Mouse (Mus musculus): ENCODE measurements around the gene Ncapd3. TPM values are rescaled to one million over a fixed set of nuclear protein-coding genes. Genes with fewer than 3 reads are reported as not detected.

Ncapd3 gene
- 24.9 and 26.6 TPM in 2 replicates for polyA plus RNA-seq (2015; fragmentation: Nextera tagmentation; extraction: Ambion mirVana)

- H3K9me3 ChIP-seq: no peaks in the 10 kb centered on the region
- H3K4me1 ChIP-seq: peaks cover 20% of the 10 kb centered on the region
- H3K36me3 ChIP-seq: no peaks in the 10 kb centered on the region
- H3K9ac ChIP-seq: peak within 1 kb of the TSS; percentile 93
- H3K4me2 ChIP-seq: peak within 1 kb of the TSS; percentile 84
- peak; percentile 94 for ATAC-seq (ENCODE audit: insufficient read depth, low FRiP score, low read depth)
- WGBS: under 1% methylated on average over 70 of the region's 80 CpGs
- no peaks in the 10 kb centered on the region for H3K27me3 ChIP-seq (replicated peaks)
- peak within 1 kb of the TSS; percentile 95 for H3K27ac ChIP-seq
- H3K4me3 ChIP-seq (replicated peaks): peak within 1 kb of the TSS; percentile 99
Observed at GRCm38 (mm10) chr9:27029828-27030762, at the start of gene Ncapd3, which contains the start of gene Vps26b. Gene Ncapd3 (plus strand): TSS chr9:27030175. Gene Vps26b (minus strand): TSS chr9:27030065.

- no peak overlapping the region for H3K9ac ChIP-seq
- no peak overlapping the region for H3K4me2 ChIP-seq
- no peak overlapping the region for H3K4me3 ChIP-seq (replicated peaks)
- no peaks in the 10 kb centered on the region for H3K27me3 ChIP-seq (replicated peaks)
- 85% methylated on average over 2 of the region's 2 CpGs for WGBS
- no peaks in the 10 kb centered on the region for H3K4me1 ChIP-seq
- ATAC-seq (ENCODE audit: insufficient read depth, low FRiP score, low read depth): no peak
- H3K27ac ChIP-seq: no peak overlapping the region
- H3K36me3 ChIP-seq: peaks cover 36% of the 10 kb centered on the region
- no peaks in the 10 kb centered on the region for H3K9me3 ChIP-seq
Observed at GRCm38 (mm10) chr9:26985090-26985613, 44.8 kb upstream of the Ncapd3 start.

- 78% methylated on average over 6 of the region's 6 CpGs for WGBS
Observed at GRCm38 (mm10) chr9:26985668-26986277, 44.2 kb upstream of the Ncapd3 start.

GRCm38 (mm10) chr9:26990181-26990580 lies 39.8 kb upstream of the Ncapd3 start:
- H3K4me2 ChIP-seq: no peak overlapping the region
- no peaks in the 10 kb centered on the region for H3K9me3 ChIP-seq
- WGBS: 90% methylated on average over 4 of the region's 4 CpGs
- H3K4me3 ChIP-seq (replicated peaks): no peak overlapping the region
- ATAC-seq (ENCODE audit: insufficient read depth, low FRiP score, low read depth): no peak
- H3K4me1 ChIP-seq: no peaks in the 10 kb centered on the region
- peaks cover 48% of the 10 kb centered on the region for H3K36me3 ChIP-seq
- H3K9ac ChIP-seq: no peak overlapping the region
- no peak overlapping the region for H3K27ac ChIP-seq
- no peaks in the 10 kb centered on the region for H3K27me3 ChIP-seq (replicated peaks)

More at GRCm38 (mm10) chr9:26985668-26986277, 44.2 kb upstream of the Ncapd3 start:
- no peak overlapping the region for H3K4me2 ChIP-seq
- H3K36me3 ChIP-seq: peaks cover 40% of the 10 kb centered on the region
- H3K4me1 ChIP-seq: no peaks in the 10 kb centered on the region
- H3K27me3 ChIP-seq (replicated peaks): no peaks in the 10 kb centered on the region
- H3K9me3 ChIP-seq: no peaks in the 10 kb centered on the region
- H3K27ac ChIP-seq: no peak overlapping the region
- H3K9ac ChIP-seq: no peak overlapping the region
- H3K4me3 ChIP-seq (replicated peaks): no peak overlapping the region
- ATAC-seq (ENCODE audit: insufficient read depth, low FRiP score, low read depth): peak; percentile 71

GRCm38 (mm10) chr9:26993118-26993517 lies 36.9 kb upstream of the Ncapd3 start:
- Histone ChIP-seq H3K9me3 (no peaks in the 10 kb centered on the region), H3K9ac (no peak overlapping the region), H3K27ac (no peak overlapping the region), H3K27me3 (replicated peaks) (no peaks in the 10 kb centered on the region), H3K4me2 (no peak overlapping the region), H3K36me3 (peaks cover 37% of the 10 kb centered on the region), H3K4me3 (replicated peaks) (no peak overlapping the region), H3K4me1 (no peaks in the 10 kb centered on the region)
- no peak for ATAC-seq (ENCODE audit: insufficient read depth, low FRiP score, low read depth)
- WGBS: 87% methylated on average over 10 of the region's 10 CpGs

- WGBS: 76% methylated on average over 3 of the region's 3 CpGs
- H3K27me3 ChIP-seq (replicated peaks): no peaks in the 10 kb centered on the region
Observed at GRCm38 (mm10) chr9:26993900-26994299, 36.1 kb upstream of the Ncapd3 start.

GRCm38 (mm10) chr9:26997062-26997461 lies 32.9 kb upstream of the Ncapd3 start:
- Histone ChIP-seq H3K4me2 (no peak overlapping the region), H3K4me3 (replicated peaks) (no peak overlapping the region), H3K27ac (no peak overlapping the region), H3K27me3 (replicated peaks) (no peaks in the 10 kb centered on the region), H3K36me3 (0 out of 2 replicates have a peak, but pooled peaks cover 7% of the 10 kb centered on the region), H3K4me1 (peaks cover 8% of the 10 kb centered on the region), H3K9me3 (no peaks in the 10 kb centered on the region), H3K9ac (no peak overlapping the region)
- no peak for ATAC-seq (ENCODE audit: insufficient read depth, low FRiP score, low read depth)
- WGBS: 82% methylated on average over 3 of the region's 3 CpGs

More at GRCm38 (mm10) chr9:26993900-26994299, 36.1 kb upstream of the Ncapd3 start:
- Histone ChIP-seq H3K27ac (no peak overlapping the region), H3K4me2 (no peak overlapping the region), H3K9ac (no peak overlapping the region), H3K4me1 (no peaks in the 10 kb centered on the region), H3K36me3 (peaks cover 31% of the 10 kb centered on the region), H3K9me3 (no peaks in the 10 kb centered on the region), H3K4me3 (replicated peaks) (no peak overlapping the region)
- no peak for ATAC-seq (ENCODE audit: insufficient read depth, low FRiP score, low read depth)

GRCm38 (mm10) chr9:26997501-26997900 lies 32.5 kb upstream of the Ncapd3 start:
- H3K36me3 ChIP-seq: 0 out of 2 replicates have a peak, but pooled peaks cover 4% of the 10 kb centered on the region
- no peak overlapping the region for H3K4me2 ChIP-seq
- H3K27me3 ChIP-seq (replicated peaks): no peaks in the 10 kb centered on the region
- H3K9ac ChIP-seq: no peak overlapping the region
- H3K4me1 ChIP-seq: peaks cover 8% of the 10 kb centered on the region
- no peaks in the 10 kb centered on the region for H3K9me3 ChIP-seq
- H3K4me3 ChIP-seq (replicated peaks): no peak overlapping the region
- no peak overlapping the region for H3K27ac ChIP-seq
- no peak for ATAC-seq (ENCODE audit: insufficient read depth, low FRiP score, low read depth)
- 80% methylated on average over 2 of the region's 2 CpGs for WGBS

- Histone ChIP-seq H3K36me3 (peaks cover 6% of the 10 kb centered on the region; the same call in 1 of the 2 replicates), H3K4me2 (peak overlapping the region; percentile 59), H3K9me3 (no peaks in the 10 kb centered on the region), H3K9ac (peak overlapping the region; percentile 66), H3K27me3 (replicated peaks) (no peaks in the 10 kb centered on the region), H3K27ac (peak overlapping the region; percentile 77), H3K4me1 (peaks cover 8% of the 10 kb centered on the region), H3K4me3 (replicated peaks) (peak overlapping the region; percentile 77)
- peak; percentile 30 for ATAC-seq (ENCODE audit: insufficient read depth, low FRiP score, low read depth)
- 1% methylated on average over 29 of the region's 29 CpGs for WGBS
Observed at GRCm38 (mm10) chr9:26998669-26999460, 31.1 kb upstream of the Ncapd3 start.

- no peaks in the 10 kb centered on the region for H3K27me3 ChIP-seq (replicated peaks)
- H3K9me3 ChIP-seq: no peaks in the 10 kb centered on the region
- WGBS: under 1% methylated on average over 35 of the region's 35 CpGs
- peak; percentile 99 for ATAC-seq (ENCODE audit: insufficient read depth, low FRiP score, low read depth)
- peak within 1 kb of the TSS; percentile 77 for H3K27ac ChIP-seq
- H3K4me1 ChIP-seq: peaks cover 8% of the 10 kb centered on the region
- peaks cover 12% of the 10 kb centered on the region for H3K36me3 ChIP-seq
- H3K4me2 ChIP-seq: peak within 1 kb of the TSS; percentile 78
- peak within 1 kb of the TSS; percentile 77 for H3K4me3 ChIP-seq (replicated peaks)
- H3K9ac ChIP-seq: peak within 1 kb of the TSS; percentile 66
Observed at GRCm38 (mm10) chr9:26999461-27000395, 30.2 kb upstream of the Ncapd3 start, which contains the start of the genes Acad8 and Thyn1. Gene Acad8 (minus strand): TSS chr9:26999566. Gene Thyn1 (plus strand): TSS chr9:26999710.
